8 mouse cellular contexts compared by ENCODE assay signal in genomic region chr2:103484617-103485401, GRCm38 (mm10). TPM values are rescaled to one million over a fixed set of nuclear protein-coding genes. Genes with fewer than 3 reads are reported as not detected.
DNase-seq lines count a peak whose midpoint lies in the region; ATAC-seq and TF ChIP-seq lines count a peak whose summit lies in the region.

Gene Cat (minus strand): TSS chr2:103485160.

- ATAC-seq in embryonic facial prominence, embryonic 13.5 days (ENCODE audit: insufficient number of reproducible peaks, insufficient read depth, low FRiP score, low TSS enrichment, low read depth): peak; percentile 99
- ATAC-seq in limb, embryonic 12.5 days (ENCODE audit: insufficient number of reproducible peaks, insufficient read depth, low FRiP score, low TSS enrichment, low read depth): peak; percentile 99
- peak; percentile 100 for ATAC-seq in midbrain, embryonic 15.5 days (replicated peaks)

- peak; percentile 96 for TF ChIP-seq POLR2A in kidney, adult 2 months (IDR thresholded peaks at IDR 0.05; ENCODE audit: low read depth, low read length)
- TF ChIP-seq POLR2A in spleen, adult 2 months (IDR thresholded peaks at IDR 0.05; ENCODE audit: low read depth, low read length): peak; percentile 88

- peaks cover 14% of the 10 kb centered on the region for H3K4me1 ChIP-seq in embryonic facial prominence, embryonic 13.5 days
- peaks cover 6% of the 10 kb centered on the region; the same call in 1 of the 2 replicates for H3K4me1 ChIP-seq in kidney, adult 2 months (ENCODE audit: control insufficient read depth, insufficient read depth, low read length)
- H3K4me1 ChIP-seq in limb, embryonic 12.5 days (replicated peaks): peaks cover 17% of the 10 kb centered on the region
- peaks cover 20% of the 10 kb centered on the region for H3K4me1 ChIP-seq in midbrain, embryonic 15.5 days
- H3K4me1 ChIP-seq in spleen, adult 2 months (ENCODE audit: control insufficient read depth, insufficient read depth, insufficient read length): peaks cover 7% of the 10 kb centered on the region

- peak within 1 kb of the TSS; percentile 72 for H3K4me2 ChIP-seq in embryonic facial prominence, embryonic 13.5 days
- peak within 1 kb of the TSS; percentile 68 for H3K4me2 ChIP-seq in limb, embryonic 12.5 days
- H3K4me2 ChIP-seq in midbrain, embryonic 15.5 days: peak within 1 kb of the TSS; percentile 72

- H3K27me3 ChIP-seq in embryonic facial prominence, embryonic 13.5 days: no peaks in the 10 kb centered on the region
- no peaks in the 10 kb centered on the region for H3K27me3 ChIP-seq in kidney, adult 2 months (replicated peaks; ENCODE audit: control insufficient read depth, insufficient read depth, low read length)
- no peaks in the 10 kb centered on the region for H3K27me3 ChIP-seq in limb, embryonic 12.5 days
- H3K27me3 ChIP-seq in midbrain, embryonic 15.5 days (replicated peaks): no peaks in the 10 kb centered on the region
- no peaks in the 10 kb centered on the region for H3K27me3 ChIP-seq in spleen, adult 2 months (ENCODE audit: control insufficient read depth, insufficient read depth, low read length)

- peak; percentile 91 for DNase-seq in 3134 (ENCODE audit: extremely low read depth, insufficient read length, low spot score)
- peak; percentile 97 to 98 for DNase-seq in adrenal gland, postnatal 36 days
- DNase-seq in heart, adult 18-20 months: peak; percentile 98 to 99
- peak; percentile 99 for DNase-seq in kidney, adult 2 months
- peak; percentile 69 to 92 for DNase-seq in spleen, adult 2 months (ENCODE audit: low read depth in 1 of 2, low spot score in 2 of 2)

- no peak for TF ChIP-seq CTCF in kidney, adult 2 months (conservative IDR thresholded peaks at IDR 0.05; ENCODE audit: insufficient read depth, insufficient read length, low read depth, low read length)
- no peak for TF ChIP-seq CTCF in spleen, adult 2 months (IDR thresholded peaks at IDR 0.05; ENCODE audit: extremely low read depth, insufficient read depth, insufficient read length, insufficient replicate concordance)

- peak within 1 kb of the TSS; percentile 97 for H3K27ac ChIP-seq in embryonic facial prominence, embryonic 13.5 days
- H3K27ac ChIP-seq in kidney, adult 2 months (ENCODE audit: insufficient read depth, low read depth, low read length): peak within 1 kb of the TSS; percentile 98
- peak within 1 kb of the TSS; percentile 98 for H3K27ac ChIP-seq in limb, embryonic 12.5 days
- peak within 1 kb of the TSS; percentile 89 for H3K27ac ChIP-seq in midbrain, embryonic 15.5 days
- peak within 1 kb of the TSS; percentile 97 for H3K27ac ChIP-seq in spleen, adult 2 months (ENCODE audit: insufficient read depth, low read length)

- H3K36me3 ChIP-seq in embryonic facial prominence, embryonic 13.5 days: no peaks in the 10 kb centered on the region
- no peaks in the 10 kb centered on the region for H3K36me3 ChIP-seq in kidney, adult 2 months (ENCODE audit: control insufficient read depth, insufficient read depth, low read length)
- no peaks in the 10 kb centered on the region for H3K36me3 ChIP-seq in limb, embryonic 12.5 days
- no peaks in the 10 kb centered on the region for H3K36me3 ChIP-seq in midbrain, embryonic 15.5 days (replicated peaks)
- H3K36me3 ChIP-seq in spleen, adult 2 months (ENCODE audit: control insufficient read depth, insufficient read depth, low read length): no peaks in the 10 kb centered on the region

- H3K9ac ChIP-seq in embryonic facial prominence, embryonic 13.5 days: peak within 1 kb of the TSS; percentile 89
- peak within 1 kb of the TSS; percentile 87 for H3K9ac ChIP-seq in limb, embryonic 12.5 days (replicated peaks)
- H3K9ac ChIP-seq in midbrain, embryonic 15.5 days: peak within 1 kb of the TSS; percentile 84

- no peaks in the 10 kb centered on the region for H3K9me3 ChIP-seq in embryonic facial prominence, embryonic 13.5 days
- H3K9me3 ChIP-seq in limb, embryonic 12.5 days: no peaks in the 10 kb centered on the region
- H3K9me3 ChIP-seq in midbrain, embryonic 15.5 days: no peaks in the 10 kb centered on the region

- H3K4me3 ChIP-seq in embryonic facial prominence, embryonic 13.5 days: peak within 1 kb of the TSS; percentile 81
- H3K4me3 ChIP-seq in kidney, adult 2 months (ENCODE audit: insufficient read depth, low read depth, low read length): peak within 1 kb of the TSS; percentile 85
- H3K4me3 ChIP-seq in limb, embryonic 12.5 days (replicated peaks): peak within 1 kb of the TSS; percentile 76
- H3K4me3 ChIP-seq in midbrain, embryonic 15.5 days: peak within 1 kb of the TSS; percentile 74
- peak within 1 kb of the TSS; percentile 99 for H3K4me3 ChIP-seq in spleen, adult 2 months (ENCODE audit: extremely low read depth, insufficient read depth, insufficient read length)

- WGBS in embryonic facial prominence, embryonic 13.5 days: under 1% methylated on average over 41 of the region's 41 CpGs
- under 1% methylated on average over 41 of the region's 41 CpGs for WGBS in kidney, adult 2 months
- 0% methylated on average over 41 of the region's 41 CpGs for WGBS in limb, embryonic 12.5 days
- under 1% methylated on average over 41 of the region's 41 CpGs for WGBS in midbrain, embryonic 15.5 days
- WGBS in spleen, adult 2 months: under 1% methylated on average over 41 of the region's 41 CpGs

RNA-seq across cellular contexts. Expression of gene Cat, which starts in this region (rescaled TPM):
- 100 to 1,000 TPM; 285 to 462 TPM for total RNA-seq in adrenal gland, postnatal 36 days (2021)
- polyA plus RNA-seq in embryonic facial prominence, embryonic 13.5 days (2015; fragmentation: Nextera tagmentation; extraction: Ambion mirVana): 71.7 and 79.5 TPM in 2 replicates
- total RNA-seq in heart, adult 18-20 months (2021): 100 to 1,000 TPM; 220 to 288 TPM
- polyA plus RNA-seq in kidney, adult 2 months (2012; rRNA removed): 522 and 607 TPM in 2 replicates
- 68.5 and 86.8 TPM in 2 replicates for polyA plus RNA-seq in limb, embryonic 12.5 days (2016; fragmentation: Nextera tagmentation; extraction: Ambion mirVana)
- 83.4 and 86.2 TPM in 2 replicates for polyA plus RNA-seq in midbrain, embryonic 15.5 days (2015; fragmentation: Nextera tagmentation; extraction: Ambion mirVana)
- 48.1 and 62.9 TPM in 2 replicates for polyA plus RNA-seq in spleen, adult 2 months (2012; rRNA removed)

Comparison
In these comparisons a context has a peak if more than half of its experiments do, and no peak if none do; other contexts are left out.
1. Peak in every context shown above with its lines: DNase-seq, ATAC-seq, H3K4me3 ChIP-seq and H3K27ac ChIP-seq.